Mouse (Mus musculus): Measurements from ENCODE around the gene Tm9sf1.

DNA sequence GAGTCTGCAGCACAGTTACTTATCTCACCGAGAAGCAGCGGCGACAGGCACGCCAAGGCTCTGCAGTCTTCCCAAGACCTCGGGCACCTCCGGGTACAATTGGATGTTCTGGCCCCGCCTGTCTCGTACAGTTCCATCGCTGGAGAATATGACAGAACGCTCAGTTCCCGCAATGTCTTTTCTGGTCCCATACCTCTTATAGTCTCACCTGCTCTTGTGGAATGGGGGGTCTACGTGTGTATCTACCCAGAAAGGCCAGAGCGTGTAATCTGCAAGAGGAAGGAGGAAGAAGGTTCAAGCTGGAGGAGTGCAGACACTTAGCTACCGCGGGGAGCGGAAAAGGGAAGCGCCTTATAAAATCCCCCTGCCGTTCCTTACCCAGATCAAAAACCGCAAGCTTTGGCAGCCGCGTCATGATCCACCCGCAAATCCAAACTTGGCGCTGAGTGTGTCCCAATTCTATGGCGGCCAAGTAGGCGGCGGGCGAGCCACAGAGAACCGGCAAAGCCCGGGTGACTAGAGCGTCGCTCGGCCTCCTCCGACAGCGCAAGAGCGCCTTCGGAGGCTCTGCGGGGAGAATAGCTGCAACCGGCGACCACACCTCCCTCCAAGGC lies 16.5 kb upstream of the Tm9sf1 start, which contains the start of gene Mdp1:
- TF ChIP-seq SIN3A (IDR thresholded peaks at IDR 0.05; ENCODE audit: low read length), result peak; percentile 73
- no peak for TF ChIP-seq ZMIZ1 (IDR thresholded peaks at IDR 0.05; ENCODE audit: low read depth, low read length)
- TF ChIP-seq MAX (IDR thresholded peaks at IDR 0.05; ENCODE audit: low read length), result no peak; the same call in 1 of the 2 replicates
- peak; percentile 80 for TF ChIP-seq HCFC1 (IDR thresholded peaks at IDR 0.05; ENCODE audit: low read depth, low read length)
- TF ChIP-seq PAX5 (IDR thresholded peaks at IDR 0.05; ENCODE audit: low read length), result no peak
- TF ChIP-seq CTCF (conservative IDR thresholded peaks at IDR 0.05 in 1 of 2, IDR thresholded peaks at IDR 0.05 in 1 of 2; ENCODE audit: low read depth in 2 of 2, low read length in 2 of 2), result peak in 1 of 2 experiments; percentile 76; a peak in 2 of 4 replicates
- peak; percentile 73 for TF ChIP-seq POLR2A (IDR thresholded peaks at IDR 0.05; ENCODE audit: low read depth, low read length)
- TF ChIP-seq EP300 (IDR thresholded peaks at IDR 0.05; ENCODE audit: low read length), result no peak
- TF ChIP-seq USF1 (IDR thresholded peaks at IDR 0.05; ENCODE audit: low read depth, low read length), result no peak
- peak; percentile 68; the same call in 1 of the 2 replicates for TF ChIP-seq GABPA (IDR thresholded peaks at IDR 0.05; ENCODE audit: insufficient replicate concordance, low read depth, low read length)
- TF ChIP-seq ZC3H11A (IDR thresholded peaks at IDR 0.05; ENCODE audit: low read depth, low read length), result no peak

Measured in CH12.LX (cell line).